Mouse (Mus musculus) adipocyte (in vitro differentiated cells): ENCODE data around the gene Olfr711.
"Not testable (repeated sequence)": the region's sequence is repeated elsewhere in the genome, so short reads cannot be mapped to it uniquely, and the experiment has no call there.

ENCODE experiments used
- DNase-seq: peaks from one replicate; pipeline ENCODE4 v3.0.0-alpha.2; 2016; ENCODE audit warnings: low spot score

The Olfr711 gene

DNA sequence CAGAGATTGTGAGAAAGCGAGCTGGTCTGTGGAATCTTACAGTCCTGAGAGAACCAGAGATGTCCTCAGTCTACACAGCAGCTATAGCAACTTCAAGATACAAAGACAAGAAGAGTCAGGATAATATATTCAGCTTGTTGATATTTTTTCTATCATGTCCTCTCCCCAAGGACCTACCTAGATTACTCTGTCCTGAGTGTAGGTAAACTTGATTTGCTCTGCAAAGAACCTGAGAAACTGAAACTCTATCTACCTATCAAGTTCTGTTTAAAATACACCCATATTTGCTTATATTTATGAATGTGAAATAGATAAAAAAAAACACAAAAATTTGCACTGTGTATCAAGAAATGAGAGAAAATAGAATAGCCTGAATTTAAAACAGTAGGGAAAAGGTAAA, at the start of gene Olfr711:
Gene Olfr711, minus strand, starts transcription at position 101 of the 400 bp plus-strand sequence.
- DNase-seq, result no peak

DNA sequence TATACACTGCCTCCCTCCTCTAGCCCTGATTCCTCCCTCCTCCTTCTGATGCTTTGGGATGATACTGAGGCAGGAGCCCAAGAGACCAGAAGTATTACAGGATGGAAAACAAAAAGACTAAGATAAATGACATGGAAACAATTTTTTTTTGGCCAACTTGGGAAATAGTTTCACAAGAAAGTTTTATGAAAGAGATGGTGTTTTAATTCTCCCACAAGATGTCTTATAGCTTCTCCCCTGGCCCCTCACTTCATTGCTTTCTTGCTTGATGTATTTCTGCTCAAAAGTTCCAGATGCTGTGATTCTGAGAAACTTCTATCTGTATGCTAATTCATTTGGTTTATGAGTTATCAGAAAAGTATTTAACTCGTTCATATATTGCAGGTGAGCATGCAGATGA, 30.7 kb upstream of the Olfr711 start, which contains the start of gene Olfr2:
Gene Olfr2, minus strand, starts transcription at position 101 of the 400 bp plus-strand sequence.
- no peak for DNase-seq

DNA sequence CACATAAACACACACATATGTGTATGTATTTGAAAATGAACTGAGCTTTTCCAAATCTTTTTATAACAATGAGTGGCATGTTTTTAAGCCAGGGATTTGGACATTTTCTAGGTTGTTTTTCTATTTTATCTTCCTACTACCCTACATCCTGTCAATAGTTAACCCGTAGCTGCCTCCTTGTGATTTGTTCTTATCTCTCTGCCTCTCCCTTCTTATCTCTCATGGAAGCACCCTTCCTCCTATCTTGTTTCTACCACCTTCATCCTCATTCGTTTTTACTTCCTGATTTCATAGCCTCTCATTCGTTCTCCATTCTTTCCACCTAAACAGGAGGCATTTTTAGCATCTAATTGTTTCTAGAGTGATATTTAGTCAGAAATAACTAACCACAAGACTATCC, 28.9 kb upstream of the Olfr711 start:
- DNase-seq, result no peak

DNA sequence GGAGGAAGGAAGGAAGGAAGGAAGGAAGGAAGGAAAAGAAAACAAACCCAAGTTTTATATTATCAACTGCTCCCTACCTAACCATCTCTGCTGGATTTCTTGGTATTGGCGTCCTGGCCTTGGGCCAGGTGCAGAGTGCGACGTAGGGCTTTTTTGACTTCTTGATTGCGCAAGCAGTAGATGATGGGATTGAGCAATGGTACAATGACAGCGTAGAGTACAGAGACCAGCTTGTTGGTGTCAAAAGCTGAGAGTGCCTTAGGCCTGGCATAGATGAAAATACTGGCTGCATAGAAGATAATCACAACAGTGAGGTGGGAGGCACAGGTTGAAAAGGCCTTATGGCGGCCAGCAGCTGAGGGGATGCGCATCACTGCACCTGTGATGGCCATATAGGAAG, 25.5 kb upstream of the Olfr711 start:
- no peak for DNase-seq

DNA sequence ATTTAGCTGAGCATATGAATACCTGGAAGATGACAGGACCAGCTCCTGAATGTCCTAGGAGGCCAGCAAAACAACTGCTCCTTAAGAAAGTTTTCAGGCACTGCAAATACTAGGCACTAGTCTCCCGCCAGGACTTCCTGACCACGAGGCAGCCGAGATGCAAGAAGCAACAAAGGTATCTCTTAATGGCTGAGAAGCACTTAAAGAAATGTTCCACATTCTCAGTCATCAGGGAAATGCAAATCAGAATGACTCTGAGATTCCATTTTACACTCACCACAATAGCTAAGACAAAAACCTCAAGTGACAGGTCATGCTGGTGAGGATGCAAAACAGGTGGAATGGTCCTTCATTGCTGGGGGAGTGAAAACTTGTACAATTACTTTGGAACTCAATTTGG, 10.0 kb upstream of the Olfr711 start:
- no peak for DNase-seq

DNA sequence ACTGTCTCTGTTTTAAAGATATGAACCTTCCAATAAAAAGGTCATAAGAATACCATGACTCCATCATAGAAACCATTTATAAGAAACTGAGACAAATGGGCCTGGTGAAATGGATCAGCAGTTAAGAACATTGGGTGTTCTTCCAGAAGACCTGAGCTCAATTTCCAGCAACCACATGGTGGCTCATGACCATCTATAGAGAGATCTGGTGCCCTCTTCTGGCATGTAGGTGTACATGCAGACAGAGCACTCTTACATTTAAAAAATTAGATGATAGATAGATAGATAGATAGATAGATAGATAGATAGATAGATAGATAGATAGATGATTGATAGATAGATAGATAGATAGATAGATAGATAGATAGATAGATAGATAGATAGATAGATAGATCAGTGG, 7.8 kb downstream of the Olfr711 start:
- DNase-seq, result not testable (repeated sequence)

DNA sequence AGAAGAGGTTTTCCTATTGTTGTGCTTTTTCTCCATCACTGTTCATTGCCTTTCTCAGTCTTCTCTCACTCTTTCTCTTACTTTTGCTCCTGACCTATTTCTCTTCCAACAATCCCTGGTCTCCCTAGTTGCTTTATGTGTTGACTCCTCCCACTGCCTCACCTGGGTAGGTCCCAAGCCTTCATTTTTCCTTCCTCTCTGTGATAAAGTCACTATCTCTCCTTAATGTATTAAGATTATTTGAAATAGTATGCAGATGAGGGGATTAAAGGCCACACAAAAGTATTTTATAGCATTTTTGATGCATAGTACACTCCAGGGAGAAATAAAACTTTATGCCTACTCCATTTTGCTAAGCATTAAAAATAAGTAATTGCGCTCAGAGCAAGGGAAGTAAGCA, 11.4 kb downstream of the Olfr711 start, which contains the start of gene Olfr6:
Gene Olfr6, minus strand, starts transcription at position 101 of the 400 bp plus-strand sequence.
- no peak for DNase-seq

DNA sequence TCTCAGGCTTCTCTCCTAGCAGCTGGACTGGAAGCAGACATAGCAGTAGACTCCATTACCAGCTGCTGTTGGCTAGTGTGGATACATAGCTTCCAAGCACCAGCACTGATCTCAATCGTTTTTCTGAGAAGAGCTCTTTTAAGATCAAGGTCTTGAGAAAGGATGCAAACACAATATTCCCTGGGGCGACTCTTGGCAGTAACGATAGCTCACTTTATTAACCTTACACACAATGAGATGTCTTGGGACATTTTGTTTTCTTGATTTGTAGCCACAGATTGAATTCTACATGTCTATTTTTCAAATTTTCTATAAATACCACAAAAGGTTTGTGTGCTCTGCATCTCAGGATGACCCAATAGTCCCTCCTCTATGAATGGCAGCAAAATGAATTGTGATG, 27.0 kb downstream of the Olfr711 start, which contains the start of gene Olfr710:
Gene Olfr710, minus strand, starts transcription at position 101 of the 400 bp plus-strand sequence.
- no peak for DNase-seq

DNA sequence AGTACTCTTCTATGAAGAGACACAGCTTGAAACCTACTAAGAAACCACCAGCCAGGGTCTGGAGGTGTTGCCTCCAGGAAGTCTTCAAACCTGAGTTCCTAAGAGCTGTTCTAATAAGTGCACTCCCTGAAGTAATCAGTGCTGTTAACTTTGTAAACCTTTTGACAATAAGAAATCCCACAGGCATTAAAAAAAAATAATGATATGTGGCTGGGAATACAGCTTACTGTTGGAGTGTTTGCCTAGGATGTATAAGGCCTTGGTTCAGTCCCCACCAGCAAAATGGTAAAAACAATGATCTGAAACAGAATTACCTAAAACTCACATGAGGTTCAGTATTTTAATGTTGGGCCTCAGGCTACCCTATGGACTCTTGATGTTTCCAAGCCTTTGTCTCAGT, 43.1 kb downstream of the Olfr711 start, which contains the start of gene Olfr709-ps1:
Gene Olfr709-ps1, minus strand, starts transcription at position 101 of the 400 bp plus-strand sequence.
- no peak for DNase-seq

DNA sequence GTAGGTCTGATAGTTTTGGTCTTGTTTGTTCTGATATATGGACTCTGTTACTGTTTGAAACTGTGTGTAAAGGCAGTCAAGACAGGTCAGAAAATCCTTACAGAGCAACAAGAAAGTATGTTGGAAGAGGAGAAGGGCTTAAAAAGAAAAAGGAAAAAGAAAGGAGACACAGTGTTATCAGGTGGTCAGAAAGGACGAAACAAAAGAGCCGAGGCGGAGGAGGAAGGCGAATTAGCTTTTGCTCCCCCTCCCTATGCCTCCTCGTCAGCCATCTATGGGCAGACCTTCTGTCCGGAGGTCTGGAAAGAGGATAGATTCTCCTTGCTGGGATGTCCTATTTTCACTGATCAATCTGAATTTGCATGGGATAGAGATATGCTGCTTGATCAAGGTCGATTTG, 54.3 kb downstream of the Olfr711 start:
- DNase-seq, result not testable (repeated sequence)
